Mouse (Mus musculus) C3H10T1/2 (cell line): ENCODE data around the gene Lin52. TPM values are rescaled to one million over a fixed set of nuclear protein-coding genes. Genes with fewer than 3 reads are reported as not detected.

Experiments
- polyA plus RNA-seq, 2 experiments: library from polyadenylated mRNA; unstranded; fragments of >200 nt; fragmentation: generic; extraction: Trizol; gene quantifications; one replicate each; pipeline ENCODE4 v1.2.1; 2012; ENCODE audit warnings: missing spikeins in 2 of 2

Gene Lin52
- polyA plus RNA-seq: 1 to 10 TPM in 1 of 2 experiments, under 1 TPM in 1; 0.30 to 2.5 TPM

DNA sequence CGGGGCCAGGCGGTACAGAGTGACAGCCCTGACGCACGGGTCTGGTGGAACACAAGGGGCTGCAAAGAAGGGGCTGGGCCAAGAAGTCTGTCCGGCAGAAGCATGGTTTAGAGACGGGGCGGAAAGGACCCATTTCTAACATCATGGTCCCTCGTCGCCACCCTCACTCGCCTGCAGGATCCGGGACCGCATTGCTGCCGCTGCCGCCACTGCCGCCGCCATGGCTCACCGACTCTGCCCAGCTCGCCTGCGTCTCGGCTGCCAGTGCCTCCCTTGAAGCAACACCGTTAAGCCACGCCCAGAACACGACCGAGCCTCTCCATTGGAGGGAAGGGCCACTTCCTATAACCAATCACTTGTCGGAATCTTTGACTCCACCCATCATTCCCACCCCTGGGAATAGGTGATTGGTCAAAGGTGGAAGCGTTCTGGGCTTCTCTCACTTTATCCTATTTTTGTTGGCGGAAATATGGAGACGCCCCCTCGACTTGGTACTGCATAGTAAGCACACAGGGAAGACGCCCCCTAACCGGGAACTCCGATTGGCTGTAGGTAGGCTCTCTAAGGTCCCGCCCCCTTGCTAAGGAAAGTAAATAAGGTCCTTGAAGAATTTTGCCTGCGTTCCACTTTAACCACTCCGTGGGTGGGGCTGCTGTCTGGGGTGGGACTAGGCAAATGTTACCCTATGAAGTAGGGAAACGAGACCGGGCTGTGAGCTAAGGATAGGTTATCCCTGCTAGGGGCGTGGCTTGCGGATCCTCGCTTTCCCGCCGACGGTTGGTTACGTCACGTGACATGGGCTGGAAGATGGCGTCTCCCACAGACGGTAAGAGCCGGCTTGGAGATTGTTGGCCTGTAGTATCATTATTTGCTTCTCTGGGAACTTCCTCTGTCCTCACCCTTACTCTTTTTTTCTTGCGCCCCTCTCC is at the start of gene Lin52, which contains the start of gene Aldh6a1:
Lin52 (plus strand) TSS at position 705 of the 929 bp plus-strand sequence.
Aldh6a1 (minus strand) TSS at position 287 of the 929 bp plus-strand sequence.

DNA sequence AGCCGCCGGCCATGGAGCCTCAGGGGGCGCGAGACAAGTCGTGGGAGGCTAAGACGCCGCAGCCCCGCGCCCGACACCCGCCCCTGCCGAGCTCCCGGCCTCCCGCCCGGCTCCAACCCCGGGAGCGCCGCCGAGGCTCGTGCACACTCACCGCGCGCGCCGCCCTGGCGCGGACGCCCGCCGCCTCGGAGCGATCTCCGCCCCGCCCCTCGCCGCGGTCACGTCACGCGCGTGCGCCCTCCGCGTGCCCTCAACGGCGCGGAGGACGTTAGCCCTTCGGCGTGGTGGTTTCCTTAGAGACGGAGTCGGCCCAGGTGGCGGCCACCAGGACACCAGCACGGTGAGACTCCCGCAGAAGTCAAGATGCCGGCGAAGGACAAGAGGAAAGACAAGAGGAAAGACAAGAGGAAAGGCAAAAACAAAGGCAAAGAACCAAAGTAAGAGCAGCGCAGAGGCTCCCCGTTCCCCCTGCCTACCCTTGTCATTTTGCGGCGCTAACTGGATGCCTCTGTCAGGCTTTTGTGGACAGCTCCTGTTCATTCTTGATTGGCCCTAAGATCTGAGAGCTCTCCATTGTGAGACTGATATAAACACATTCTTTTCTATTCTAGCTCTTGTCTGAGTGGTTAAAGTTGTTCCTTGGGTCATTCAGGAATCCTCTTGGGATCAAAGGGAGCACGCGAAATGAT is 42.3 kb upstream of the Lin52 start, which contains the start of the genes Entpd5 and Bbof1:
Entpd5 (minus strand) TSS at position 211 of the 689 bp plus-strand sequence.
Bbof1 (plus strand) TSS at position 253 of the 689 bp plus-strand sequence.

DNA sequence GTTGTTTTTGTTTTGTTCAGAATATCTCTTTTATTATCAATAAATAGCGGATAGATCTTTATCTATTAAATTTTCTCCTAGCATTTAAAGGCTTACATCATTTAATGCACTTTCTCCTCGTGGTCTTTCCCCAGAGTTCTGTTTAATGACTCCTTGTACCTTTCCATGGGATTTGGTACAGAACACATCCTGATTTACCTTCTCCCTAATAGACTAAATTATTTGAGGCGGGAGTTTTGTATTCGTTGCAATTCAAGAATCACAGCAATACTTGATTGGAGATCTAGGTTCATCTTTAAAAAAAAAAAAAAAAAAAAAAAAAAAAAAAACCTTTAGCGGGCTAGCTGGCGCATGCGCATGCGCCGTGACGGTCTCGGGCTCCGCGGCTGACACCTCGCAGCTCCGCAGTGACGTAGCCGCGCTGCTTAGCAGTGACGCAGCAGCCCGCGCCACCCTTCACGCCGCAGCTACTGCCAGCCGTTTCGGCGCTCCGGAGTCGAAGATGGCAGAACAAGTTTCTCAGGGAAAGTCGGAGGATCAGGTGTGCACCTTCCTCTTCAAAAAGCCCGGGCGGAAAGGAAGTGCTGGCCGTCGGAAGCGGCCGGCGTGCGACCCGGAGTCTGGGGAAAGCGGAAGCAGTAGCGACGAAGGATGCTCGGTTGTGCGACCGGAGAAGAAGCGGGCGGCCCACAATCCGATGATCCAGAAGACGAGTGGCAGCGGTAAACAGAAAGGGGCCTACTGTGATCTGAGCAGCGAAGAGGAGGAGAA is 34.2 kb upstream of the Lin52 start, which contains the start of gene Rnf113a2:
Rnf113a2 (plus strand) TSS at position 363 of the 771 bp plus-strand sequence.

DNA sequence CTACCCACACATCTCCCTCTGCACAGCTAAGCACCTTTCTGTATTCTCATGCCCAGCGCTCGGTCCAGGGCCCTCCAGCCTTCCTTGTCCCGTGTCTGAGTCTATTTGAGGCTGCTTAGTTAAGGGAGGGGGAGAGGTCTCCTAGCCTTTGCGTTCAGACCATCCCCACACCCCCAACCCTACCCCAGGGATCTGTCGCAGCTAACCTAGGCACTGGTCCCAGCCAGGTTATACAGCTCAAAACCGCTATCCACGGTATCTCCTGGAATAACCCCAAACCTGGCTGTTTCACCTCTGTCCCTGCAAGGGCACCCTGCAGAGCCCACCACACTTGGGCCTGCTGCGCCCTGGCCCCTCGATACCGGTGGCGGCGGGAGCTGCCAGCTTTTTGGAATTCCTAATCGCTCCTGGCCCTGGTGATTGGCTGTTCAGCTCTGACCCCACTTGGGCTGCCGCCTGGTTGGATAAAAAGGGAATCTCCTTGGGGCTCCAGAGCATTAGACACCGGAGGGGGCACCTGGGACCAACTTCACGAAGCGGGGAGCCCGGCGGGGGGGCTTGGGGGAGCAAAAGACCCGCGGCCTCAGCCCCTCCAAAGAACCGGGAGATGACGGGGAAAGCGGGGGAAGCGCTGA is 118.2 kb downstream of the Lin52 start, which contains the start of gene Vsx2:
Vsx2 (plus strand) TSS at position 427 of the 635 bp plus-strand sequence.

Other genes with a start within 250 kb of the Lin52 start
- gene Elmsan1, start 232.5 kb upstream of the Lin52 start, polyA plus RNA-seq: 1 to 10 TPM in 1 of 2 experiments, under 1 TPM in 1; 0.90 to 5.3 TPM
- gene Ptgr2, start 166.2 kb upstream of the Lin52 start, polyA plus RNA-seq: under 1 TPM; 0.14 to 0.72 TPM
- 10 to 100 TPM in 1 of 2 experiments, 1 to 10 TPM in 1; 4.7 to 17.6 TPM for gene Zfp410, start 134.6 kb upstream of the Lin52 start, polyA plus RNA-seq
- 10 to 100 TPM; 27.8 to 35.6 TPM for gene Coq6, start 89.8 kb upstream of the Lin52 start, polyA plus RNA-seq
- gene Fam161b, start 89.6 kb upstream of the Lin52 start, polyA plus RNA-seq: under 1 TPM; 0.07 to 0.90 TPM
- 1 to 10 TPM in 1 of 2 experiments, under 1 TPM in 1; 0.91 to 3.7 TPM for gene Entpd5, start 42.4 kb upstream of the Lin52 start, polyA plus RNA-seq
- under 1 TPM; 0.02 to 0.41 TPM for gene Bbof1, start 42.4 kb upstream of the Lin52 start, polyA plus RNA-seq
- gene Rnf113a2, start 34.2 kb upstream of the Lin52 start, polyA plus RNA-seq: 1 to 10 TPM in 1 of 2 experiments, under 1 TPM in 1; 0.15 to 1.2 TPM
- gene Aldh6a1, start 418 bp upstream of the Lin52 start, polyA plus RNA-seq: 1 to 10 TPM in 1 of 2 experiments, under 1 TPM in 1; 0.15 to 7.4 TPM
- gene Vsx2, start 118.3 kb downstream of the Lin52 start, polyA plus RNA-seq: under 1 TPM in 1 of 2 experiments, not detected in 1; 0.01 TPM
- 10 to 100 TPM in 1 of 2 experiments, 1 to 10 TPM in 1; 4.1 to 12.5 TPM for gene Abcd4, start 166.0 kb downstream of the Lin52 start, polyA plus RNA-seq
- gene Vrtn, start 189.6 kb downstream of the Lin52 start, polyA plus RNA-seq: not detected
- gene Syndig1l, start 247.4 kb downstream of the Lin52 start, polyA plus RNA-seq: not detected